Mouse (Mus musculus) right cerebral cortex, adult 18-20 months (tissue): Measurements from ENCODE around the gene 4933436I01Rik.

Source experiments
- DNase-seq: peaks from one replicate; pipeline ENCODE4 v3.0.0; 2022; ENCODE audit warnings: mixed read lengths

Gene 4933436I01Rik

DNA sequence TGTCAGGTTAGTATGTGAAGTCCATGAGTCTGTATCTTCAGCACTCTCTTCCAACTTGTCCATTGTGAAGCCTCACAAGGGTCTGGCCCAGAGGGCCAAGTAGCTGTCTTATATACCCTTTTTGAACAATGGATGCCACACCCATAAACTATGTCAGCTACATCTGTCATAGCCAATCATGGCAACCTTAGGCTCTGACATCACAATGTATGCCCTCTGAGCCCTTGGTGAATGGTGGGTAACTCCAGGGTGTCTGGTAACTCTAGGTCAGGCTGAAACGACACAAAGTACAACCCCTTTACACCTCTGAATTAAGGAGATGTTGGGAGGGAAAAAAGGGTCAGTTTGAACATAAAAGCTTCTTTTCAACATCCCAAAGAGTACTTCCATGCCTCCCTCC lies at the start of gene 4933436I01Rik:
Gene 4933436I01Rik, minus strand, starts transcription at position 101 of the 400 bp plus-strand sequence.
- DNase-seq = no peak

DNA sequence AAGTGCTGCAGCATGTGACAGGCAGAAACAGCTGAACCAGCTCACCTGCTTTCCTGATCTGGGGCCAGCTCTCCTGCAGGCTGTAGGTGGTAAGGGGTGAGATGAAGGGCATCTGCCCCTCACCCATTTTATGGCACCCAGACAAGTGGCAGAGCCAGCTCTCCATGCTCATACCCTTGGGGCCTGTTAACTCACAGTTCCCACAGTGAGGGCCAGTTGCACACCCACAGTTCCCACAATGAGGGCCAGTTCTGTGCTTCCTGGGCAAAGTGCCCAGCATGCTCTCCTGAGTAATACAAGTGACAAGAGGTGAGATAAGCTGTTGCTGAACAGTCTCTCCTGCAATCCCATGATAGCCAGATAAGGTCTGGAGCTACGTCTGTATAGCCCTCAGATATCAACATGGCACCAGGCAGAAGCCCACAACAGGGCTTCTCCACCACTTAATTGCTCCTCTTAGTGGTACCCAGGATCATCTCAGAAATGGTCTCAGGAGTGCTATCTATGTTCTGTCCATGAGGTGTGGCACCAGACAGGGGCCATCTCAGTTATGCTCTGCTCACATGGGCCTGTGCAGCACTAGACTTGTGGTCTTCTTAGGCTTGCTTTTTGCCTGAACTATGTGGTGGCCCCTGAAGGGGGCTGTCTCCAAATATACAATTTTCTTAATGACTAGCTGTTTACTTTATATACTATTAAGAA lies 3.7 kb upstream of the 4933436I01Rik start:
- no peak for DNase-seq

GRCm38 (mm10) chrX:67883406-67883805 lies 37.8 kb downstream of the 4933436I01Rik start:
- no peak for DNase-seq
